Mouse (Mus musculus) kidney, embryonic 14.5 days (tissue): ENCODE results near the gene Naa50. TPM values are rescaled to one million over a fixed set of nuclear protein-coding genes. Genes with fewer than 3 reads are reported as not detected.

Experiments
- ATAC-seq: fragments of 200-750 bp; cut with Nextera tagmentation; 2 replicates; pipeline ENCODE4 v1.8.0; 2017; ENCODE audit warnings: moderate number of reproducible peaks, mild to moderate bottlenecking, moderate TSS enrichment, moderate library complexity; ENCODE audit not compliant: low FRiP score, low TSS enrichment
- H3K27ac ChIP-seq: fragments of 300-500 bp; sonication (generic); 2 replicates; pipeline ENCODE4 v1.5.1; 2014; ENCODE audit warnings: low read depth, mild to moderate bottlenecking, low read length, moderate library complexity, mixed read lengths
- H3K27me3 ChIP-seq: fragments of 300-500 bp; sonication (generic); 2 replicates; pipeline ENCODE4 v1.6.1; 2014; ENCODE audit warnings: mild to moderate bottlenecking, low read length; ENCODE audit not compliant: control insufficient read depth, insufficient read depth
- H3K36me3 ChIP-seq: fragments of 300-500 bp; sonication (generic); 2 replicates; pipeline ENCODE4 v1.6.1; 2014; ENCODE audit warnings: low read length, mixed read lengths; ENCODE audit not compliant: control insufficient read depth, insufficient read depth
- H3K4me1 ChIP-seq: fragments of 300-500 bp; sonication (generic); 2 replicates; pipeline ENCODE4 v1.6.1; 2014; ENCODE audit warnings: low read length, mixed read lengths; ENCODE audit not compliant: control insufficient read depth, insufficient read depth
- H3K4me2 ChIP-seq: fragments of 300-500 bp; sonication (generic); replicated peaks from 2 replicates; pipeline ENCODE4 v1.6.1; 2014; ENCODE audit warnings: low read depth, mild to moderate bottlenecking, low read length
- H3K4me3 ChIP-seq: fragments of 300-500 bp; sonication (generic); 2 replicates; pipeline ENCODE4 v1.5.1; 2014; ENCODE audit warnings: mild to moderate bottlenecking, low read length
- H3K9ac ChIP-seq: fragments of 300-500 bp; sonication (generic); 2 replicates; pipeline ENCODE4 v1.6.1; 2014; ENCODE audit warnings: low read depth, mild to moderate bottlenecking, low read length, moderate library complexity
- H3K9me3 ChIP-seq: fragments of 300-500 bp; sonication (generic); 2 replicates; pipeline ENCODE4 v1.6.1; 2016; ENCODE audit warnings: low read length; ENCODE audit not compliant: control insufficient read depth
- WGBS: fragments of 180-500 bp; shearing (Covaris S2); extraction: QIAGEN DNeasy Blood & Tissue Kit; methylation state at CpG from one replicate; pipeline ENCODE4 v1.1.7; 2014; 5-methylcytosine and 5-hydroxymethylcytosine counted together
- polyA plus RNA-seq: library from polyadenylated mRNA; unstranded; fragments of >200 nt; fragmentation: Nextera tagmentation; extraction: Ambion mirVana; gene quantifications from 2 replicates; pipeline ENCODE4 v1.2.1, GENCODE M21; 2014

The Naa50 gene
- polyA plus RNA-seq, 1 experiment from 2014 or later, result 77.4 TPM

GRCm38 (mm10) chr16:44204331-44204730 is 64.7 kb downstream of the Naa50 start:
- no peak overlapping the region for H3K27ac ChIP-seq
- no peak for ATAC-seq
- H3K4me3 ChIP-seq, result no peak overlapping the region
- H3K9me3 ChIP-seq, result peaks cover 3% of the 10 kb centered on the region; the same call in 1 of the 2 replicates
- no peak overlapping the region for H3K9ac ChIP-seq
- H3K4me2 ChIP-seq, result no peak overlapping the region
- peaks cover 26% of the 10 kb centered on the region; the same call in 1 of the 2 replicates for H3K36me3 ChIP-seq
- 79% methylated on average over 6 of the region's 6 CpGs for WGBS
- no peaks in the 10 kb centered on the region for H3K27me3 ChIP-seq
- H3K4me1 ChIP-seq, result no peaks in the 10 kb centered on the region

GRCm38 (mm10) chr16:44205973-44206372 is 66.3 kb downstream of the Naa50 start:
- no peaks in the 10 kb centered on the region for H3K27me3 ChIP-seq
- H3K4me3 ChIP-seq, result no peak overlapping the region
- no peak overlapping the region for H3K27ac ChIP-seq
- WGBS, result 64% methylated on average over 8 of the region's 8 CpGs
- peaks cover 3% of the 10 kb centered on the region; the same call in 1 of the 2 replicates for H3K9me3 ChIP-seq
- peaks cover 33% of the 10 kb centered on the region; the same call in 1 of the 2 replicates for H3K36me3 ChIP-seq
- no peak overlapping the region for H3K9ac ChIP-seq
- no peaks in the 10 kb centered on the region for H3K4me1 ChIP-seq
- no peak overlapping the region for H3K4me2 ChIP-seq
- no peak for ATAC-seq

GRCm38 (mm10) chr16:44210156-44211053 is 70.8 kb downstream of the Naa50 start:
- Histone ChIP-seq H3K27ac (no peak overlapping the region), H3K4me1 (no peaks in the 10 kb centered on the region), H3K4me2 (no peak overlapping the region), H3K9ac (no peak overlapping the region), H3K27me3 (no peaks in the 10 kb centered on the region), H3K9me3 (no peaks in the 10 kb centered on the region), H3K4me3 (no peak overlapping the region), H3K36me3 (peaks cover 47% of the 10 kb centered on the region)
- 68% methylated on average over 10 of the region's 10 CpGs for WGBS
- ATAC-seq, result peak; percentile 89

GRCm38 (mm10) chr16:44211054-44211414 is 71.4 kb downstream of the Naa50 start:
- Histone ChIP-seq H3K9ac (no peak overlapping the region), H3K4me3 (no peak overlapping the region), H3K36me3 (peaks cover 42% of the 10 kb centered on the region), H3K4me1 (no peaks in the 10 kb centered on the region), H3K27me3 (no peaks in the 10 kb centered on the region), H3K27ac (no peak overlapping the region), H3K4me2 (no peak overlapping the region), H3K9me3 (no peaks in the 10 kb centered on the region)
- WGBS, result 69% methylated on average over 1 of the region's 1 CpGs
- ATAC-seq, result no peak; the same call in 1 of the 2 replicates

- Histone ChIP-seq H3K9me3 (no peaks in the 10 kb centered on the region), H3K4me2 (no peak overlapping the region), H3K27me3 (no peaks in the 10 kb centered on the region), H3K9ac (no peak overlapping the region), H3K27ac (no peak overlapping the region), H3K4me3 (no peak overlapping the region), H3K36me3 (peaks cover 52% of the 10 kb centered on the region), H3K4me1 (no peaks in the 10 kb centered on the region)
- ATAC-seq, result no peak
- WGBS, result 94% methylated on average over 7 of the region's 7 CpGs
Measured at GRCm38 (mm10) chr16:44212703-44213102, 73.1 kb downstream of the Naa50 start.

Other genes with a start within 250 kb of the Naa50 start
- gene Qtrt2, start 213.0 kb upstream of the Naa50 start, polyA plus RNA-seq, result 29.3 and 46.2 TPM in 2 replicates
- gene Zdhhc23, start 160.0 kb upstream of the Naa50 start, polyA plus RNA-seq, result 0.81 and 1.6 TPM in 2 replicates
- gene Gramd1c, start 76.5 kb upstream of the Naa50 start, polyA plus RNA-seq, result 3.8 and 5.6 TPM in 2 replicates
- gene Atp6v1a, start 125 bp upstream of the Naa50 start, polyA plus RNA-seq, result 49.1 and 75.6 TPM in 2 replicates
- gene Usf3, start 33.4 kb downstream of the Naa50 start, polyA plus RNA-seq, result 5.7 and 6.6 TPM in 2 replicates
- gene Sidt1, start 193.4 kb downstream of the Naa50 start, polyA plus RNA-seq, result 0.57 and 0.89 TPM in 2 replicates
- 18.3 and 34.2 TPM in 2 replicates for gene Spice1, start 207.3 kb downstream of the Naa50 start, polyA plus RNA-seq